Mouse (Mus musculus): Measurements from ENCODE around the gene Lypd5. TPM values are rescaled to one million over a fixed set of nuclear protein-coding genes. Genes with fewer than 3 reads are reported as not detected.

Gene Lypd5
- polyA plus RNA-seq (2012; rRNA removed) (0.09 and 0.50 TPM in 2 replicates), polyA plus RNA-seq (2014; fragmentation: Nextera tagmentation; extraction: Ambion mirVana) (0.62 and 3.1 TPM in 2 replicates)

DNA sequence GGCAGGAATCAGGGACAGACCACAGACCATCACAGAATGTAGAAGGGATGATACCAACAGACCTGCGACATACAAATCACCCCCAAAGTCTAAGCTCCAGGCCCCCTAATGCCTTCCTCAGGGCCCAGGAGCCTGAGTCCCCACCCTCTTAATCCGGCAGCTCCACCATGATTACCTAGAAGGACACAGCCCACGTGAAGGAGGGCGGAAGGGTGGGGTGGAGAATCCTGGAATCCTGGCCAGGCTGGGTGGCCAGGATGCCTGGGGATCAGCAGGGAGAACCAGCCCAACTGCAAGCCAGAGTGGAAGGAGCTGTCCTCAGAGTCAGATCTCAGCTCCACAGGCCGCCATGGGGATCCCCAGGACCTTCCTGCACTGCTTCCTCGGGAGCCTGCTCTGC lies at the start of gene Lypd5:
Gene Lypd5, plus strand, starts transcription at position 301 of the 400 bp plus-strand sequence.
- H3K36me3 ChIP-seq (ENCODE audit: control insufficient read depth, insufficient read depth, low read length) = no peaks in the 10 kb centered on the region
- no peak within 1 kb of the TSS for H3K27ac ChIP-seq (replicated peaks; ENCODE audit: low read depth, low read length)
- H3K9ac ChIP-seq (ENCODE audit: low read depth, low read length, severe bottlenecking) = no peak within 1 kb of the TSS
- H3K4me2 ChIP-seq (replicated peaks; ENCODE audit: low read depth, low read length, severe bottlenecking) = no peak within 1 kb of the TSS
- no peak for ATAC-seq (ENCODE audit: low FRiP score, low read depth)
- WGBS = 39% methylated on average over 6 of the region's 6 CpGs
- no peaks in the 10 kb centered on the region for H3K4me1 ChIP-seq (ENCODE audit: control insufficient read depth, insufficient read depth, low read length)
- no peak for DNase-seq (ENCODE audit: low spot score)
- TF ChIP-seq POLR2A (IDR thresholded peaks at IDR 0.05; ENCODE audit: borderline replicate concordance, extremely low read depth, insufficient read depth, insufficient read length) = no peak
- no peaks in the 10 kb centered on the region for H3K27me3 ChIP-seq (ENCODE audit: control insufficient read depth, insufficient read depth, low read length)
- H3K9me3 ChIP-seq (ENCODE audit: control insufficient read depth, low read length) = no peaks in the 10 kb centered on the region
- no peak within 1 kb of the TSS for H3K4me3 ChIP-seq (replicated peaks; ENCODE audit: low read length)

DNA sequence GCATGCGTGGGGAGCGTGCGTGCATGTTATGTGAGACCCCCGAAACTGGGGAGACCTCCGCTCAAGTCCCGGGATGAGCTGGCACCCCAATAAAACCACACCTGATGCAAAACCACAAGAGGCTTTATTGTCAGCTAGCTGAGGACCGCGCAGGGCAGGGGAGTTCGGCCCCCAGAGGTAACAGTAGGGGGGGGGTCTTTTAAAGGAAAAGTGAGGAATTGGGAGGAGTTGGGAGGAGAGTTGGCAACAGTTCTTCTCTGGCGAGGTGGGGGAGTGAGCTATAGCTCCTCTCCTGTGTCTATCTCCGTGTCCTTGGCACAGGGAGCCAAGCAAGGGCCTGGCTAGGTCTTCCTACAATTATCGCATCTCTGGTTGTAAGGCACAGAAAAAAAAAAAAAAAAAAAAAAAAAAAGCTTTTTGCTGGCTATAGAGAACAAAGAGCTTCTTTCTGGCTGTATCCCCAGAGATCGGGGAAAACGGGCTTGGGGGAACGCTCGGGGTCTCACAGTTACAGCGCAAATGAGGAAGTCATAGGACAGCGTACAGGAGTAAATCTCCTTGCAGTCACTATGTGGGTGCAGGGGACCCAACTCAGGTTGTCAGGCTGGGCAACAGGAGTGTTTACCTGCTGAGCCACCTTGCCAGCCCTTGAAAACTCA lies 49.0 kb upstream of the Lypd5 start:
- TF ChIP-seq POLR2A (IDR thresholded peaks at IDR 0.05; ENCODE audit: borderline replicate concordance, extremely low read depth, insufficient read depth, insufficient read length) = no peak
- 3% methylated on average over 18 of the region's 18 CpGs for WGBS
- H3K4me1 ChIP-seq (ENCODE audit: control insufficient read depth, insufficient read depth, low read length) = peaks cover 13% of the 10 kb centered on the region
- H3K9me3 ChIP-seq (ENCODE audit: control insufficient read depth, low read length) = no peaks in the 10 kb centered on the region
- no peaks in the 10 kb centered on the region for H3K27me3 ChIP-seq (ENCODE audit: control insufficient read depth, insufficient read depth, low read length)
- peak overlapping the region; percentile 73 for H3K9ac ChIP-seq (ENCODE audit: low read depth, low read length, severe bottlenecking)
- H3K27ac ChIP-seq (replicated peaks; ENCODE audit: low read depth, low read length) = peak overlapping the region; percentile 87
- H3K36me3 ChIP-seq (ENCODE audit: control insufficient read depth, insufficient read depth, low read length) = peaks cover 40% of the 10 kb centered on the region
- H3K4me2 ChIP-seq (replicated peaks; ENCODE audit: low read depth, low read length, severe bottlenecking) = peak overlapping the region; percentile 85
- DNase-seq (ENCODE audit: low spot score) (peak; percentile 37), ATAC-seq (ENCODE audit: low FRiP score, low read depth) (peak; percentile 9; the same call in 1 of the 2 replicates)
- H3K4me3 ChIP-seq (replicated peaks; ENCODE audit: low read length) = peak overlapping the region; percentile 52

DNA sequence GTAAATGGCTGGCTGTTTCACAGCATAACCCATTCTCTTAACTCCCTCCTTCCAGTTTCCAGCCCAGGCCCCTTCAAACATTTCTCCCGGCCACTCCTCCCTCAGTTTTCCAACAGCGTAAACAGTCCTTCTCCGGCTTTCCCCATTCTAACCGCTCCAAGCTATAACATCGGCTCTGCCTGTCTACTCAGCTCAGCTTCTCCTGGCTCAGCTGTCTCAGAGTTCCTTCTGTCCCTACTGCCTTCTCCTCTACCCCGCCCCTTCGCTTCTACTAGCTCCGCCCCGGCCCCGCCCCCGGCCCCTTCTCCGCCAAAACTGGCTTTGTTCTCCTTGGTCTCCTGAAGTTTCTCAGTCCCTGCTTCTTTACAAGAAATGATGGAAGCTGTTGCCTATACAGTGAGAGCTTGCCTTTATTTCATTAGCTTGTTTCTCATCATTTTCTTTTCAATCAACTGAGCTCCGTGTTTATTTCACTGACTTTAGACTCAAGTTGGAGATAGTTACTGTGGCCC lies 48.2 kb upstream of the Lypd5 start, which contains the start of gene Zfp61:
Gene Zfp61, minus strand, starts transcription at position 462 of the 512 bp plus-strand sequence.
- WGBS = 2% methylated on average over 13 of the region's 13 CpGs

DNA sequence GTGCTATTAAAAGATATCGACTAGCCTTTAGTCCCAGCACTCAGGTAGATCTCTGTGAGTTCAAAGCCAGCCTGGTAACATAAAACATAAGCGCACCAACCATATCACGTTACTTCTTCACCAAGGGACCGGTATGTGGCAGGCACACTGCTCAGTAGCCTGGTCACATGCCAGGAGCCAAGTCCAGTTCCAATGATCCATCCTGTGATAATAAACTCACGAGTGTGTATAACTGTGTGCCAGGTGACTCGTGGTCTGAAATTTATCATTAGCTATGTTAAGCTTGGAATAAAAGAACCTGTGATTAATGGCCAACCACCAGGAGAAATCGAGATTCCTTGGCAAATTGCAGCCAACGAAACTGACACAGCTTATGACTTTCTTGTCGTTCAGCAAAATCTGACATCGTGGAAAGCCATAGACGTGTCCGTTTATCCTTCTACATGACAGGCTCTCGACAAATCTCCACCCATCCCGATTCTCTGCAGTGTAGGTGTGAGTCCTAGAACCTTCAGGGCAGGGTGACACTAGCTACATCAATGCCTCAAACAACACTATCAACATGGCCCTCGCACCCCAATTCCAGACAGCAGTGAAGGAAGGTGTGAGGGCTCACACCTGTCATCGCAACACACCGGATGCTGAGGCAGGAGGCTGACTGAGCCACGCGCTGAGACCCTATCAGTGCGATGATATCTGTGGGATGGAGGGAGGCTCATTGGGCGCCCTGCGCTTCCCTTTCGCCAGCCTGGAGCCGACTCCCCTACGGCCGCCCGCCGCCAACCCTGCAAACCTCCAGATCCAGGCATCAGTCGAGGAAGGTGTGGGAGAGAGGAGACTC lies 33.0 kb upstream of the Lypd5 start:
- 27% methylated on average over 29 of the region's 29 CpGs for WGBS
- peak overlapping the region; percentile 53 for H3K9ac ChIP-seq (ENCODE audit: low read depth, low read length, severe bottlenecking)
- H3K4me2 ChIP-seq (replicated peaks; ENCODE audit: low read depth, low read length, severe bottlenecking) = peak overlapping the region; percentile 61
- H3K9me3 ChIP-seq (ENCODE audit: control insufficient read depth, low read length) = no peaks in the 10 kb centered on the region
- ATAC-seq (ENCODE audit: low FRiP score, low read depth) (peak; percentile 53), DNase-seq (ENCODE audit: low spot score) (no peak)
- H3K4me1 ChIP-seq (ENCODE audit: control insufficient read depth, insufficient read depth, low read length) = peaks cover 6% of the 10 kb centered on the region
- TF ChIP-seq POLR2A (IDR thresholded peaks at IDR 0.05; ENCODE audit: borderline replicate concordance, extremely low read depth, insufficient read depth, insufficient read length) = no peak
- no peaks in the 10 kb centered on the region for H3K27me3 ChIP-seq (ENCODE audit: control insufficient read depth, insufficient read depth, low read length)
- H3K27ac ChIP-seq (replicated peaks; ENCODE audit: low read depth, low read length) = 0 out of 2 replicates have a peak overlapping the region, but pooled peaks have one; percentile 39
- H3K4me3 ChIP-seq (replicated peaks; ENCODE audit: low read length) = peak overlapping the region; percentile 48
- peaks cover 10% of the 10 kb centered on the region for H3K36me3 ChIP-seq (ENCODE audit: control insufficient read depth, insufficient read depth, low read length)

More for the DNA sequence above, 48.2 kb upstream of the Lypd5 start, which contains the start of gene Zfp61:
- H3K4me1 ChIP-seq (ENCODE audit: control insufficient read depth, insufficient read depth, low read length) = peaks cover 13% of the 10 kb centered on the region
- H3K9me3 ChIP-seq (ENCODE audit: control insufficient read depth, low read length) = no peaks in the 10 kb centered on the region
- peak within 1 kb of the TSS; percentile 73 for H3K9ac ChIP-seq (ENCODE audit: low read depth, low read length, severe bottlenecking)
- H3K4me3 ChIP-seq (replicated peaks; ENCODE audit: low read length) = peak within 1 kb of the TSS; percentile 52
- peak; percentile 82 for DNase-seq (ENCODE audit: low spot score)
- peak; percentile 49; the same call in 1 of the 2 replicates for TF ChIP-seq POLR2A (IDR thresholded peaks at IDR 0.05; ENCODE audit: borderline replicate concordance, extremely low read depth, insufficient read depth, insufficient read length)
- H3K27ac ChIP-seq (replicated peaks; ENCODE audit: low read depth, low read length) = peak within 1 kb of the TSS; percentile 87
- H3K27me3 ChIP-seq (ENCODE audit: control insufficient read depth, insufficient read depth, low read length) = no peaks in the 10 kb centered on the region
- H3K4me2 ChIP-seq (replicated peaks; ENCODE audit: low read depth, low read length, severe bottlenecking) = peak within 1 kb of the TSS; percentile 85
- peaks cover 35% of the 10 kb centered on the region for H3K36me3 ChIP-seq (ENCODE audit: control insufficient read depth, insufficient read depth, low read length)
- ATAC-seq (ENCODE audit: low FRiP score, low read depth) = peak; percentile 68

DNA sequence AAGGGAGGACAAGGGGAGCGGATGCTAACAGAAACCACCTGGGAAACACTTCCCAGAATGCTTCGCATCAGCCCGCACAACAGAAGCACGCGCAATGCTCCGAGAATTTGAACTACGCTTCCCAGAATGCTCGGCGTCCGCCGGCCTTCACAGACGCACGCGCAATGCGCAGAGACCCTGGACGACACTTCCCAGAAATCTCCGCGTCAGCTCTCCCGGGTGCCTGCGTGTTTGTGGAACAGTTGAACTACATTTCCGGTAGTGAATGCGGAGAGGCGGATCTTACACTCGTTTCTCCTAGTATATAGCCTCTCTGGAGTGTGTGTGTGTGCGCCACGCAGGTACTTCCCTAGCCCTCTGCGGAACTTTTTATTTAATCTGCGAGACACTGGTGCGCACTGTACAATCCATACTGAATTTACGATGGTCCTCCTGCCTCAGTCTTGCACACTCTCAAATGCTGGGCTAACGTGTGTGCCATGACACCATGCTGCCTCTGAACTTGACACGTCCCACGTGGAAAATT lies 32.4 kb upstream of the Lypd5 start, which contains the start of gene Zfp94:
Gene Zfp94, minus strand, starts transcription at position 100 of the 526 bp plus-strand sequence.
- Histone ChIP-seq H3K27me3 (ENCODE audit: control insufficient read depth, insufficient read depth, low read length) (no peaks in the 10 kb centered on the region), H3K4me3 (replicated peaks; ENCODE audit: low read length) (peak within 1 kb of the TSS; percentile 48), H3K4me2 (replicated peaks; ENCODE audit: low read depth, low read length, severe bottlenecking) (peak within 1 kb of the TSS; percentile 61), H3K27ac (replicated peaks; ENCODE audit: low read depth, low read length) (peak within 1 kb of the TSS; percentile 75), H3K36me3 (ENCODE audit: control insufficient read depth, insufficient read depth, low read length) (peaks cover 5% of the 10 kb centered on the region), H3K4me1 (ENCODE audit: control insufficient read depth, insufficient read depth, low read length) (peaks cover 6% of the 10 kb centered on the region), H3K9me3 (ENCODE audit: control insufficient read depth, low read length) (no peaks in the 10 kb centered on the region), H3K9ac (ENCODE audit: low read depth, low read length, severe bottlenecking) (peak within 1 kb of the TSS; percentile 53)
- DNase-seq (ENCODE audit: low spot score) (peak; percentile 95), ATAC-seq (ENCODE audit: low FRiP score, low read depth) (peak; percentile 97)
- TF ChIP-seq POLR2A (IDR thresholded peaks at IDR 0.05; ENCODE audit: borderline replicate concordance, extremely low read depth, insufficient read depth, insufficient read length) = peak; percentile 25; the same call in 1 of the 2 replicates
- under 1% methylated on average over 33 of the region's 33 CpGs for WGBS

Data from limb, embryonic 14.5 days (tissue).